Comparison of ENCODE assay signal across 22 mouse cellular contexts in genomic region chr12:16395720-16396119, GRCm38 (mm10).
A peak's percentile ranks its signal among the peaks of the same experiment; 100 is the strongest.
DNase-seq lines count a peak whose midpoint lies in the region; ATAC-seq and TF ChIP-seq lines count a peak whose summit lies in the region.
"Had no signal": no experiment of that assay in that cellular context is flagged by ENCODE, and none has a peak within 500 bp of the region (broad histone marks: within the 10 kb centered on the region; RNA-seq: fewer than 3 reads in every experiment).

No protein-coding gene starts in this region.

- 83% methylated on average over 2 of the region's 2 CpGs for WGBS in forebrain, embryonic 16.5 days
- 70% methylated on average over 2 of the region's 2 CpGs for WGBS in forebrain, postnatal 0 days
- 70% methylated on average over 2 of the region's 2 CpGs for WGBS in midbrain, postnatal 0 days
- WGBS in midbrain, embryonic 11.5 days = 84% methylated on average over 2 of the region's 2 CpGs

- no peak overlapping the region for H3K4me2 ChIP-seq in forebrain, embryonic 16.5 days (ENCODE audit: low read length)
- H3K4me2 ChIP-seq in forebrain, postnatal 0 days (ENCODE audit: low read depth) = no peak overlapping the region
- H3K4me2 ChIP-seq in midbrain, postnatal 0 days (ENCODE audit: low read depth, low read length, poor library complexity, severe bottlenecking) = no peak overlapping the region
- H3K4me2 ChIP-seq in midbrain, embryonic 11.5 days = no peak overlapping the region
- H3K4me2 ChIP-seq: embryonic facial prominence, embryonic 12.5 days; embryonic facial prominence, embryonic 15.5 days; heart, embryonic 11.5 days; hindbrain, embryonic 13.5 days had no signal

- H3K36me3 ChIP-seq in forebrain, embryonic 16.5 days (ENCODE audit: control insufficient read depth, insufficient read depth) = no peaks in the 10 kb centered on the region
- H3K36me3 ChIP-seq in forebrain, postnatal 0 days (ENCODE audit: insufficient read depth) = no peaks in the 10 kb centered on the region
- H3K36me3 ChIP-seq in midbrain, postnatal 0 days (ENCODE audit: insufficient read depth, low read length) = no peaks in the 10 kb centered on the region
- H3K36me3 ChIP-seq in midbrain, embryonic 11.5 days (ENCODE audit: control insufficient read depth, insufficient read depth, low read length) = no peaks in the 10 kb centered on the region
- H3K36me3 ChIP-seq: embryonic facial prominence, embryonic 12.5 days; embryonic facial prominence, embryonic 15.5 days; hindbrain, embryonic 13.5 days had no signal

- TF ChIP-seq CTCF in forebrain, postnatal 0 days (IDR thresholded peaks at IDR 0.05; ENCODE audit: low read depth) = no peak
- no peak for TF ChIP-seq CTCF in midbrain, postnatal 0 days (IDR thresholded peaks at IDR 0.05)

- H3K4me3 ChIP-seq in forebrain, embryonic 16.5 days (replicated peaks; ENCODE audit: low read length) = no peak overlapping the region
- no peak overlapping the region for H3K4me3 ChIP-seq in forebrain, postnatal 0 days (ENCODE audit: low read depth, low read length)
- no peak overlapping the region for H3K4me3 ChIP-seq in midbrain, postnatal 0 days (ENCODE audit: low read depth, low read length)
- no peak overlapping the region for H3K4me3 ChIP-seq in midbrain, embryonic 11.5 days (ENCODE audit: low read depth, low read length)
- H3K4me3 ChIP-seq: embryonic facial prominence, embryonic 12.5 days; embryonic facial prominence, embryonic 15.5 days; hindbrain, embryonic 13.5 days had no signal

- H3K27me3 ChIP-seq in forebrain, embryonic 16.5 days (replicated peaks; ENCODE audit: control insufficient read depth, insufficient read depth, low read length) = no peaks in the 10 kb centered on the region
- no peaks in the 10 kb centered on the region for H3K27me3 ChIP-seq in forebrain, postnatal 0 days (ENCODE audit: insufficient read depth, low read length)
- H3K27me3 ChIP-seq in midbrain, postnatal 0 days (ENCODE audit: insufficient read depth, low read length) = no peaks in the 10 kb centered on the region
- no peaks in the 10 kb centered on the region for H3K27me3 ChIP-seq in midbrain, embryonic 11.5 days (ENCODE audit: control insufficient read depth, insufficient read depth, low read length)
- H3K27me3 ChIP-seq: embryonic facial prominence, embryonic 12.5 days; embryonic facial prominence, embryonic 15.5 days; hindbrain, embryonic 13.5 days had no signal

- peak; percentile 11 for DNase-seq in adrenal gland, postnatal 14 days
- no peak for DNase-seq in adrenal gland, postnatal 36 days
- no peak for DNase-seq in forebrain, postnatal 0 days
- peak; percentile 5 for DNase-seq in midbrain, postnatal 0 days (ENCODE audit: low spot score)
- no peak for DNase-seq in midbrain, embryonic 11.5 days (ENCODE audit: low spot score, missing footprints)
- peak; percentile 48 for DNase-seq in adipocyte (ENCODE audit: low spot score)
- DNase-seq: adrenal gland, adult 8-10 months; B cell, adult 2 months; cerebellum, adult 2 months; cerebellum, postnatal 25 days; gastrocnemius, postnatal 10 days; kidney, adult 2 months had no signal

- no peaks in the 10 kb centered on the region for H3K9me3 ChIP-seq in forebrain, embryonic 16.5 days (ENCODE audit: control insufficient read depth, low read length)
- 0 out of 2 replicates have a peak, but pooled peaks cover 4% of the 10 kb centered on the region for H3K9me3 ChIP-seq in forebrain, postnatal 0 days (ENCODE audit: low read length)
- H3K9me3 ChIP-seq in midbrain, postnatal 0 days (ENCODE audit: low read length) = no peaks in the 10 kb centered on the region
- no peaks in the 10 kb centered on the region for H3K9me3 ChIP-seq in midbrain, embryonic 11.5 days (ENCODE audit: control insufficient read depth, low read length)
- H3K9me3 ChIP-seq: embryonic facial prominence, embryonic 12.5 days; embryonic facial prominence, embryonic 15.5 days; hindbrain, embryonic 13.5 days had no signal

- H3K27ac ChIP-seq in forebrain, embryonic 16.5 days (ENCODE audit: low read length) = no peak overlapping the region
- no peak overlapping the region for H3K27ac ChIP-seq in forebrain, postnatal 0 days (ENCODE audit: low read depth, low read length)
- H3K27ac ChIP-seq in midbrain, postnatal 0 days (ENCODE audit: low read depth, low read length) = no peak overlapping the region
- no peak overlapping the region for H3K27ac ChIP-seq in midbrain, embryonic 11.5 days (ENCODE audit: low read depth, low read length)
- H3K27ac ChIP-seq: embryonic facial prominence, embryonic 12.5 days; embryonic facial prominence, embryonic 15.5 days; hindbrain, embryonic 13.5 days had no signal

- no peak overlapping the region for H3K9ac ChIP-seq in forebrain, embryonic 16.5 days (replicated peaks; ENCODE audit: low read depth, low read length)
- no peak overlapping the region for H3K9ac ChIP-seq in forebrain, postnatal 0 days
- no peak overlapping the region for H3K9ac ChIP-seq in midbrain, postnatal 0 days (replicated peaks; ENCODE audit: low read length, poor library complexity, severe bottlenecking)
- no peak overlapping the region for H3K9ac ChIP-seq in midbrain, embryonic 11.5 days (ENCODE audit: low read length)
- H3K9ac ChIP-seq: embryonic facial prominence, embryonic 12.5 days; embryonic facial prominence, embryonic 15.5 days; hindbrain, embryonic 13.5 days had no signal

- ATAC-seq in forebrain, embryonic 16.5 days = 0 out of 2 replicates have a peak, but pooled peaks have one; percentile 4
- ATAC-seq in forebrain, postnatal 0 days = no peak
- ATAC-seq in midbrain, postnatal 0 days (ENCODE audit: low FRiP score) = no peak
- no peak for ATAC-seq in midbrain, embryonic 11.5 days (ENCODE audit: low FRiP score)
- ATAC-seq: CD4-positive, CD25-positive, alpha-beta regulatory T cell, adult 4 months; forebrain, embryonic 14.5 days; hindbrain, embryonic 16.5 days; inflammation-experienced regulatory T-cells, adult 6 months; intestine, embryonic 16.5 days had no signal

- H3K4me1 ChIP-seq in forebrain, embryonic 16.5 days (replicated peaks; ENCODE audit: control insufficient read depth, insufficient read depth, low read length) = no peaks in the 10 kb centered on the region
- H3K4me1 ChIP-seq in forebrain, postnatal 0 days (ENCODE audit: insufficient read depth) = no peaks in the 10 kb centered on the region
- no peaks in the 10 kb centered on the region for H3K4me1 ChIP-seq in midbrain, postnatal 0 days (ENCODE audit: insufficient read depth, low read length)
- no peaks in the 10 kb centered on the region for H3K4me1 ChIP-seq in midbrain, embryonic 11.5 days (ENCODE audit: control insufficient read depth, insufficient read depth, low read length)
- H3K4me1 ChIP-seq: embryonic facial prominence, embryonic 12.5 days; hindbrain, embryonic 13.5 days had no signal

Comparison
In these comparisons a context has a peak if more than half of its experiments do, and no peak if none do; other contexts are left out.
1. DNase-seq: peak in adrenal gland, postnatal 14 days (single experiment), midbrain, postnatal 0 days (single experiment) and adipocyte (single experiment); none in adrenal gland, postnatal 36 days (0 of 2), forebrain, postnatal 0 days (single experiment) and midbrain, embryonic 11.5 days (single experiment).